Mouse (Mus musculus): Measurements from ENCODE around the gene Eml1.

Eml1 gene

DNA sequence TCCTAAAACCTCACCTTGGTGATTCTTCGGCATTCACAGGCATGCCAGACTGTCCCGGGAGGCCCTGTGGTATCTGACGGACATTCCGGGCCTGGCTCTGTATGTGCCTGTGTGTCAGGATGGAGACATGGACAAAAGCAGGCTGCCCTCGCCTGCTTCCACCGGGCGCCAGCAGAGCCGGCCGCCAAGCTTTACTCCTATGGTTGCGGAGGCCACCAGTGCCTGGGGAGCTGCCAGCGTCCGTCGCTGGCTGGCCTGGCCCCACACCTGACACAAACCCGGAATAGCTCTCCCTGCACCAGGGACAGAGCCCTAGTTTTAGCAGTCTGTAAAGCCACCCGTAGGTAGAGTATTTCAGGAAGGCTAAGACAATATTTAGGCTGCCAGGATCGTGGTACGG, 1.5 kb downstream of the Eml1 start:
- in situ Hi-C loops (cut with MboI, MseI) = loop anchor here in 1 of 2 experiments (5.0 to 25.0 kb wide), 2 partner anchors 125 to 1515 kb away; no protein-coding TSS in a partner anchor

GRCm38 (mm10) chr12:108373611-108374010, 2.9 kb downstream of the Eml1 start:
- in situ Hi-C loops (cut with MboI, MseI) = loop anchor here in 1 of 2 experiments (5.0 to 25.0 kb wide), 2 partner anchors 124 to 1514 kb away; no protein-coding TSS in a partner anchor

GRCm38 (mm10) chr12:108374689-108375088, 3.9 kb downstream of the Eml1 start:
- in situ Hi-C loops (cut with MboI, MseI) = loop anchor here in 1 of 2 experiments (5.0 to 25.0 kb wide), 2 partner anchors 123 to 1513 kb away; no protein-coding TSS in a partner anchor

- in situ Hi-C loops (cut with MboI, MseI) = no loop called here
These were observed 7.8 kb downstream of the Eml1 start for GRCm38 (mm10) chr12:108378379-108379133.

GRCm38 (mm10) chr12:108386476-108387232, 15.9 kb downstream of the Eml1 start:
- in situ Hi-C loops (cut with MboI, MseI) = no loop called here

- in situ Hi-C loops (cut with MboI, MseI) = no loop called here
These were observed 19.0 kb downstream of the Eml1 start for GRCm38 (mm10) chr12:108389718-108390117.

- in situ Hi-C loops (cut with MboI, MseI) = no loop called here
These were observed 21.7 kb downstream of the Eml1 start for GRCm38 (mm10) chr12:108392254-108393044.

DNA sequence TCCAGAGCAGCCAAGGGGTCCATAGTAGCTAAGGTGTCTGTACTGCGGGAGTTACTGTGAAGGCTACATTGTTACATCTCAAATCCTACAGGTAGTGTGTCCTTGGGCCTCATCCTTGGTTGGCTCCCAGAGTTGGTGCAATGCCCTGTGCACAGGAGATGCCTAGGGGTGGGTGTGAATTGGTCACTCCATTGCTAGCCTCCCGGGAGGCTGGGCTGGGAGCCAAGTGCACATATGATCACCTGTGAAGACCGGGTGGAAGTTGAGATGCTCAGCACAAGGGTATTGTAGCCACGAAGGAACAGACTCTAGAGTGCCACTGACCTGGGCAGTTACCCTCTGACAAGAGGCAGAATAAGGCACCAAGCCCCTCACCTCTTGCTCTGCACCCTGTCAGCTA, 22.3 kb downstream of the Eml1 start:
- in situ Hi-C loops (cut with MboI, MseI) = no loop called here

GRCm38 (mm10) chr12:108393637-108394036, 22.9 kb downstream of the Eml1 start:
- in situ Hi-C loops (cut with MboI, MseI) = no loop called here

DNA sequence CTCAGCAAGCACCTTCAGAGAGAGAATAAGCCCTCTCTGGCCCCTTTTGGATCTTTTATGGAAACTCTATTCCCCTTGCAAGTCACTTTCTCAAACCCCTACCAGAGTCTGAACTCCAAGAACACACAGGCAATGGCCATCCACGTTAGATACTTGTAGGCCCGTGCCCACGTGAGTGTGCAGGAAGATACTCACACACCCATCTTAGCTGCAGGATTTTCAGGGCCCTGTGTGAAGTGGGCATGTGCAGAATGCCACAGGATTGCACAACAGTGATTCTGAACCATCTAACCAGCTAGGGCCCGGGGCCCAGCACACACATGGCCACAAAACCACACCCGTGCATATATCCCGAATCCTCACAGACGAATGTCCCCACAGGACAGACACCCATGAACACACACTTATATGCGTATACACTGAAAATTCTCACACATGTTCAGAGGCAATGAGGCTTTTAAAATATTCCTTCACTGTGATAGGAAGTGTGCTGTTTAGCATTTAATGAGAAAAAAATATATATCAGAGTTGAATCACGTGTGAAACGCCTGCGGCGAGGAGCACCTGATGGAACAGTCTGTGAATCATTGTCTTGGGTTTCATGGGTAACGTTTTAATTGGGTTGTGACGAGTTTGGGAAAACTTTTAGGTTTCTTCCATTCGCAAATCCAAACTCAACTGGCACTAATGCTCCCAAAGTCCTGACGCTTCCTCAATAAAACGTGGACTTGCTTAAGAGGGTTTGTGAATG, 24.0 kb downstream of the Eml1 start:
- in situ Hi-C loops (cut with MboI, MseI) = no loop called here

DNA sequence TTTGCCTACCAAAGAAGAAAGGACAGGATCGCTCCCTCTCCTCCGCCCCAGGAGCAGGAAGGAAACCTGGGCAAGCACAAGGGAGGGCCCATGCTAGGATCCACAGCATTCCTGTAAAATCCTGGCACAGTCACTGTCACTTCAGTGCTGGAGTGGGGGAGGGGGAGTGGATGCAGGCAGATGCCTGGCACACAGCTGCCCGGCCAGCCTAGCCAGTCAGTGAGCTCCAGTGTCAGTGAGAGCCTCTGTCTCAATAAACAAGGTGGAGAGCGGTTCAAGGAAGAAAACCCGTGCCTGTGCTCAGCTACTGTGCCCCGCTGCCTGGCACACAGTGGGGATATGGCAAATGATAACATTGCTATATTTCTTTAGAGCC, 24.5 kb downstream of the Eml1 start:
- in situ Hi-C loops (cut with MboI, MseI) = no loop called here

DNA sequence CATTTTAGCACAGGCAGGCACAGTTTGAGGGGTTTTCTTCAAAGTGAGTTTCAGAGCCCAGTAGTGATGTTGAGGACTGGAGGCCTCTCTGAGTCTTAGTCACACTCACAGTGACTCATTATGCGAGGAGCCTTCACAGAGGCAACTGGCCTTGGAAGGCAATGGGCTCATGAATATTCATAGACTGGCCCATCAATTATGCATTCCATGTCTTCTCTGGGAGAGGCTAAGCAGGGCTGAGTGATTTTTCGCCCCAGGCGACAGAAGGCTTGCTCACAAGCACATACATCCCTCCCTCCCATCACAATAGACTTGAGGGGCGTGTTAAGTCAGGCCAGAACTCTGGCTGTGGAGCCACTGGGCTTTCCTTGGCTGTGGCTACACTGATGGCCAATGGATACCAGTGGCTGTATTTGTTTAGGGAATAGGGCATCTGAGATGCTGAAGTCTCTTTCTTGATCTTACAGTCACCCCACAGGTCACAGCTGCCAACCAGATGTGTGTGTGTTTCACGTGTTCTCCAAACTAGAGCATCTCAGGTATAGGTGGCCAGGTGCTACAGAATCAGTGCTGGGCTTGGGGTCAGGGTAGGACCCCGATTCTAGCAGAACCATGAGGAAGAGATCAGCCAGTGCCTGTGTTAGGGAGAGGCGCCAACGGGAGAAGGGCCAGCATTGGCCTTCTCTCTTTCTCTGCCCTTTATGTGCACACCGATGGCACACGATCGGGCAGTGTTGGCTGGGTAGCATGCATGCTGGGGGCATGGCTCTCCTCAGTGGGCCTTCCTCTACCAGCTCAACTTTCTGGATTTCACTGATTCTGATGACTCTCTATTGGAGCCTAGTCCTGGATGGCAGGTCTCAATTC, 25.6 kb downstream of the Eml1 start:
- in situ Hi-C loops (cut with MboI, MseI) = no loop called here

DNA sequence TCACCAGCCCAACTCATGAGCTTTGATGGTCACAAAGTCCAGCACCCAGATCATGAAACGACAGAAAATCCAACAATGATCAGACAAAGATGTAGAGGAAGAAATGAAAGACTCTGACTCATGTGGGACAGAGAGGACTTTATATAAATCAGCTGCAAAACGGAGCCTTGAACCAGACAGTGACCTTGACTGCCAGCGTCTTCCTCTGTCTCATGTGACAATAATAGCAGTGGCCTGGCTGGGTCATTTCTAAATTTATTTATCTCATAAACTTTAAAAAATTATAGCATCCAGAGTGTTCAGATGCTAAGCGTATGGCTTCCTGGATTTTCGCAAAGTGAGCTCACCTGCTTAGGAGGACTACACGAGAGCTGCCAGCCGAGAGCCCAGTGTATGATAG, 27.9 kb downstream of the Eml1 start:
- in situ Hi-C loops (cut with MboI, MseI) = no loop called here

- in situ Hi-C loops (cut with MboI, MseI) = no loop called here
These were observed 28.4 kb downstream of the Eml1 start for GRCm38 (mm10) chr12:108399191-108399590.

DNA sequence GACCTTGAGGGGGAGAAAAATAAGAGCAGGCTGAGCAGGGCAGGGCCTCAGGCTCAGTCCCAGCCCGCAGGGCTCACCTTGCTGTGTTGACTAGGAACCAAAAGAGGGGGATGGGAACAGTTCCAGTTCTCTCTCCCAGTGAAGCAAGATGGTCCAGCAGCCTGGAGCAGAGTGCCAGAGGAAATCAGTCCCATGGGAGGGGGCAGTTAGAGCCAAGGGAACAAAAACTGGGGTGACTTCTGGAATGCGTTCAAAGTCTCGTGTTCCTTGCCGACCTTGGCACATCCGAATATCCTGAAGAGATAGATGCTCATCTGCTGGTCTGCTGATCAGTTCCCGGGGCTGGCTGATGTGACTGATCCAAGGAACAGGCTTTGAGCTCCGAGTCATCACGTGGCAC, 30.2 kb downstream of the Eml1 start:
- in situ Hi-C loops (cut with MboI, MseI) = no loop called here

DNA sequence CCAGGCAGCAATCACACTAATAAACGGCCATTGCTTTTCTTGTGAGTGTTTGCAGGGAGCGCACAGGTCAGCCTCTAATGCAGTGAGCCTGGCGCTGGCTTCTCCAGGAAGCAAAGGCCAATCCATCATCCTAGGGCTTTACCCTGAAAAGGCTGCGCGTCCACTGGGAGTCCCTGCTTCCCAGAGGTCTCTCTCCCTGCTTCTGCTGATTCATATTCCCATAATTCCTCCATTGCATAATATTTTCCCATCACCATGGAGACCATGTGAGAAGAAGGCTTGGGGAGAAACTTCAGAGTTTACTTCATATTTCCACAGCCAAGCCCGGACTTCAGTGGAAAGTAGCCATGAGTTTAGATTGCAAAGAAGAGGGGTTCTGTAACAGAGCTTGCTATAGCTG, 33.2 kb downstream of the Eml1 start:
- in situ Hi-C loops (cut with MboI, MseI) = no loop called here

DNA sequence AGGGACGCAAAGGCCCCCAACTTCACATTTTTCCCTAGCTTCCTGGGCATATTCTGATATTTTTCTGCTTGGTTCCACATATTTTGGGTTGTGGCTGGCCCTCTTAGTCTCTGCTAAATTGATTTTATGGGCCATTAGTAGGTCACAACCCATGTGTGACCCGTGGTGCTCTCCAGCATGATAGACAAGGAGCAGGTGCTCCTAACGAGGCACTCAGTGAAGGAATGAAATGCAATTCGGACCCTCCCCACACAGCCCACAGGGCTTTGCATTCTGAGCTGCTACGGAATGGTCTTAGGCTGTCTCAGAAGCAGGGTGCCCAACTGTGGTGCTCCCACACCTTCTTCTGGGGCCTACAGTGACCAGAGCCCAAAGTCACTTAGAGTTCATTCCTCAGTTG, 38.3 kb downstream of the Eml1 start:
- in situ Hi-C loops (cut with MboI, MseI) = no loop called here

GRCm38 (mm10) chr12:108410416-108411208, 39.9 kb downstream of the Eml1 start:
- in situ Hi-C loops (cut with MboI, MseI) = no loop called here

- in situ Hi-C loops (cut with MboI, MseI) = no loop called here
These were observed 44.2 kb downstream of the Eml1 start for GRCm38 (mm10) chr12:108414932-108415331.
